In genomic region chr1:182909596-182909995, GRCm38 (mm10) we compare ENCODE assay signal across 25 mouse cellular contexts. TPM values are rescaled to one million over a fixed set of nuclear protein-coding genes. Genes with fewer than 3 reads are reported as not detected.
A peak's percentile ranks its signal among the peaks of the same experiment; 100 is the strongest.
DNase-seq lines count a peak whose midpoint lies in the region; ATAC-seq and TF ChIP-seq lines count a peak whose summit lies in the region.
"Had no signal": no experiment of that assay in that cellular context is flagged by ENCODE, and none has a peak within 500 bp of the region (broad histone marks: within the 10 kb centered on the region; RNA-seq: fewer than 3 reads in every experiment).

No protein-coding gene starts in this region.

- 80% methylated on average over 5 of the region's 5 CpGs for WGBS in heart, embryonic 12.5 days
- WGBS in lung, postnatal 0 days: 74% methylated on average over 5 of the region's 5 CpGs

- no peaks in the 10 kb centered on the region for H3K27me3 ChIP-seq in heart, embryonic 12.5 days (replicated peaks)
- H3K27me3 ChIP-seq in lung, postnatal 0 days (replicated peaks; ENCODE audit: insufficient read depth, low read length): no peaks in the 10 kb centered on the region
- H3K27me3 ChIP-seq: intestine, embryonic 15.5 days; limb, embryonic 12.5 days; liver, embryonic 15.5 days; lung, embryonic 15.5 days; neural tube, embryonic 12.5 days had no signal

- no peak for DNase-seq in heart, postnatal 14 days
- DNase-seq in lung, postnatal 0 days (ENCODE audit: low spot score): peak; percentile 32
- no peak for DNase-seq in lung, postnatal 10 days
- DNase-seq in spleen, postnatal 10 days (ENCODE audit: low spot score in 2 of 2): no peak
- DNase-seq: adrenal gland, postnatal 36 days; B cell, adult 2 months; cerebellum, adult 2 months; cerebellum, postnatal 14 days; kidney, adult 8-10 months; kidney, postnatal 14 days; thymus, postnatal 25 days had no signal

- intact Hi-C loops in heart, postnatal 14 days (cut with DNase I): no loop called here

- no peak overlapping the region for H3K4me3 ChIP-seq in heart, embryonic 12.5 days
- H3K4me3 ChIP-seq in lung, postnatal 0 days (ENCODE audit: low read depth, low read length): no peak overlapping the region
- H3K4me3 ChIP-seq: erythroblast, embryonic 14.5 days; intestine, embryonic 15.5 days; left cerebral cortex, adult 2 months; limb, embryonic 12.5 days; liver, embryonic 15.5 days; lung, embryonic 15.5 days; myocyte; neural tube, embryonic 12.5 days had no signal

- no peak for TF ChIP-seq EP300 in lung, postnatal 0 days (IDR thresholded peaks at IDR 0.05)

- H3K9me3 ChIP-seq in heart, embryonic 12.5 days (replicated peaks): peaks cover 6% of the 10 kb centered on the region
- no peaks in the 10 kb centered on the region for H3K9me3 ChIP-seq in lung, postnatal 0 days (ENCODE audit: low read length)
- H3K9me3 ChIP-seq: intestine, embryonic 15.5 days; liver, embryonic 15.5 days; lung, embryonic 15.5 days had no signal

- peaks cover 46% of the 10 kb centered on the region for H3K4me1 ChIP-seq in heart, embryonic 12.5 days (replicated peaks)
- H3K4me1 ChIP-seq in lung, postnatal 0 days (ENCODE audit: insufficient read depth, low read depth, low read length): peaks cover 9% of the 10 kb centered on the region; the same call in 1 of the 2 replicates

- 0 out of 2 replicates have a peak overlapping the region, but pooled peaks have one; percentile 89 for H3K27ac ChIP-seq in heart, embryonic 12.5 days (ENCODE audit: poor library complexity, severe bottlenecking)
- H3K27ac ChIP-seq in lung, postnatal 0 days (ENCODE audit: low read length): no peak overlapping the region
- H3K27ac ChIP-seq: hindbrain, postnatal 0 days; limb, embryonic 12.5 days; liver, embryonic 15.5 days; lung, embryonic 15.5 days; neural tube, embryonic 12.5 days had no signal

- ATAC-seq in heart, embryonic 12.5 days (ENCODE audit: insufficient number of reproducible peaks, low FRiP score): no peak
- ATAC-seq in lung, postnatal 0 days: no peak
- ATAC-seq in granulocyte monocyte progenitor cell, adult 5-6 weeks (replicated peaks; ENCODE audit: poor library complexity, severe bottlenecking): peak; percentile 45
- peak; percentile 33 for ATAC-seq in megakaryocyte progenitor cell, adult 5-6 weeks (replicated peaks; ENCODE audit: poor library complexity)
- ATAC-seq: forebrain, embryonic 16.5 days; hindbrain, postnatal 0 days had no signal

- H3K9ac ChIP-seq in heart, embryonic 12.5 days: no peak overlapping the region
- no peak overlapping the region for H3K9ac ChIP-seq in lung, postnatal 0 days (replicated peaks; ENCODE audit: low read depth)
- H3K9ac ChIP-seq: intestine, embryonic 15.5 days; limb, embryonic 12.5 days; liver, embryonic 15.5 days; lung, embryonic 15.5 days; neural tube, embryonic 12.5 days had no signal

- TF ChIP-seq CTCF in lung, postnatal 0 days (IDR thresholded peaks at IDR 0.05): no peak

- no peaks in the 10 kb centered on the region for H3K36me3 ChIP-seq in heart, embryonic 12.5 days
- no peaks in the 10 kb centered on the region for H3K36me3 ChIP-seq in lung, postnatal 0 days (ENCODE audit: insufficient read depth, low read length)
- H3K36me3 ChIP-seq: intestine, embryonic 15.5 days; limb, embryonic 12.5 days; liver, embryonic 15.5 days; lung, embryonic 15.5 days; neural tube, embryonic 12.5 days had no signal

- no peak overlapping the region for H3K4me2 ChIP-seq in heart, embryonic 12.5 days
- H3K4me2 ChIP-seq in lung, postnatal 0 days (replicated peaks; ENCODE audit: low read depth, low read length): no peak overlapping the region
- H3K4me2 ChIP-seq: intestine, embryonic 15.5 days; limb, embryonic 12.5 days; liver, embryonic 15.5 days; lung, embryonic 15.5 days; midbrain, embryonic 11.5 days; neural tube, embryonic 12.5 days had no signal

RNA-seq across cellular contexts. Expression of gene Tlr5, which starts 45.0 kb away (rescaled TPM):
- polyA plus RNA-seq in heart, embryonic 12.5 days (2016; fragmentation: Nextera tagmentation; extraction: Ambion mirVana): 4.2 and 5.4 TPM in 2 replicates
- total RNA-seq in heart, postnatal 14 days (2021): 1 to 10 TPM; 1.7 to 2.1 TPM
- 1.5 TPM in 2 replicates for polyA plus RNA-seq in lung, postnatal 0 days (2015; fragmentation: Nextera tagmentation; extraction: Ambion mirVana)
- 1.1 and 1.5 TPM in 2 replicates for total RNA-seq in granulocyte monocyte progenitor cell, adult 5-6 weeks (2014; fragmentation: Nextera tagmentation)
- 0.60 and 0.82 TPM in 2 replicates for total RNA-seq in granulocyte monocyte progenitor cell, adult 5-6 weeks (2017)
- total RNA-seq in megakaryocyte progenitor cell, adult 5-6 weeks (2015): 0.57 and 2.2 TPM in 2 replicates
- total RNA-seq in megakaryocyte progenitor cell, adult 5-6 weeks (2017): 0.50 TPM in 1 of 2 replicates, not detected in the other
- polyA plus RNA-seq: erythroblast, embryonic 14.5 days; myocyte had no signal

Comparison
In these comparisons a context has a peak if more than half of its experiments do, and no peak if none do; other contexts are left out.
1. ATAC-seq: peak in granulocyte monocyte progenitor cell, adult 5-6 weeks (single experiment) and megakaryocyte progenitor cell, adult 5-6 weeks (single experiment); none in heart, embryonic 12.5 days (single experiment) and lung, postnatal 0 days (single experiment).